Mouse (Mus musculus): ENCODE results near the gene Fam25c. TPM values are rescaled to one million over a fixed set of nuclear protein-coding genes. Genes with fewer than 3 reads are reported as not detected.
"Not testable (repeated sequence)": the region's sequence is repeated elsewhere in the genome, so short reads cannot be mapped to it uniquely, and the experiment has no call there.

The Fam25c gene
- polyA plus RNA-seq, 1 experiment from 2014 or later = not detected

DNA sequence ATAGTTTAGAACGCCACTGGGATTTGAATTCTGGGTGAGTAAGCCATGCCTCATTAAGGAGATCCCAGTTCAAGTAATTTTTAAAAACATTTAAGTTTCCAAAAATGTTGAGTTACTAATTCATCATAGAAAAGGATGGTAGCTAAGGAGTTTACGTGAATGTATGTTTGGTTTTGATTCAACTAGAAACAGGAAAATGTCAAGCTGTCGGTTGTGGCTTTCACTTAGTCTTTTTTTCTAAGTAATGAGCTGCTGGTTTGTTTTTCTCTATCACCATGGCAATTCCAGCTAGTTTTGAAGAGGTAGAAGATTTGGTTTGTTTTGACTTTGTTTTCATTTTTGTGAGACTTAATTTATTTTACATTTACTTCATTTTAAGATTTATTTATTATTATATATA lies 37.8 kb downstream of the Fam25c start:
- Histone ChIP-seq H3K4me2 (replicated peaks) (no peak overlapping the region), H3K9ac (replicated peaks) (no peak overlapping the region), H3K4me3 (no peak overlapping the region), H3K27me3 (no peaks in the 10 kb centered on the region), H3K4me1 (peaks cover 25% of the 10 kb centered on the region), H3K36me3 (peaks cover 22% of the 10 kb centered on the region), H3K9me3 (no peaks in the 10 kb centered on the region), H3K27ac (replicated peaks) (no peak overlapping the region)
- ATAC-seq (replicated peaks) = no peak
- 80% methylated on average over 3 of the region's 3 CpGs for WGBS

DNA sequence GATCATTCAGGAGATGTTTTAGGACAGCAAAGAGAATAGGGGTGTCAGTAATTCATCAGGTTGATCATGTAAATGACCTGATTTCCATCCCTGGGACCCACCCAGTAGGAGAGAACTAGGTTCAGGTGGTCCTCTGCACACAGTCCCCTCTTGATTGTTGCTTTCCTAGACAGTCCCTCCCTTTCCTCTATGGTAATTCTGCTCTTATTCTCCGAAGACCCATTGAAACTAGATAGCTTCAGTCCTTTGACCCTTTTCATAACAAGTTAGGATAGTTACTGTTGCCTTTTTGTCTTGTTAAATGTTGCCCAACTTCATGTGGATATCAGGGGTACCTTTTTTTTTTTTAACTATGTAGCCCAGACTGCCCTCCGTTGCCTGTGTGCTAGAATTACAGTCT lies 38.9 kb downstream of the Fam25c start:
- 98% methylated on average over 2 of the region's 2 CpGs for WGBS
- Histone ChIP-seq H3K4me2 (replicated peaks) (no peak overlapping the region), H3K4me3 (no peak overlapping the region), H3K9me3 (no peaks in the 10 kb centered on the region), H3K36me3 (peaks cover 19% of the 10 kb centered on the region), H3K9ac (replicated peaks) (no peak overlapping the region), H3K27ac (replicated peaks) (no peak overlapping the region), H3K4me1 (peaks cover 33% of the 10 kb centered on the region), H3K27me3 (no peaks in the 10 kb centered on the region)
- no peak for ATAC-seq (replicated peaks)

DNA sequence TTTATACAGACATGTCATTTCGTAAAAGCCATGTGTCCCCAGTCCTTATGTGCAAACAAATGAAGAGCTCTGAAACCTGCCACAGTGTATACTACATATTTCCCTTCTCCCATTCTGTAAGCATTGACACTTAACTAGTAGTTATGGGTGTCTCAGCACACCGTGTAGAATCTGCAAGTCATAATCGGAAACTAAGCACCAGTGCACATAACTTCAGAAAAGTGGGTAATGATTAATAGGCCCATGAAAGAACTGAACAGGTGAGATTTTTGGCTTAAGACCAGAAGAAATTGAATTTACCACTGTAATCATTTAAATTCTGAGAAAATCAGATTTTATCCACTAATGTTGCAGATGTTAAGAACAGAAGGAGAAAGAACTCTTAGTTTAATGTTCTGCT lies 40.4 kb downstream of the Fam25c start:
- Histone ChIP-seq H3K9ac (replicated peaks) (no peak overlapping the region), H3K36me3 (peaks cover 6% of the 10 kb centered on the region), H3K27me3 (no peaks in the 10 kb centered on the region), H3K4me3 (no peak overlapping the region), H3K9me3 (no peaks in the 10 kb centered on the region), H3K4me1 (peaks cover 33% of the 10 kb centered on the region), H3K4me2 (replicated peaks) (no peak overlapping the region), H3K27ac (replicated peaks) (no peak overlapping the region)
- ATAC-seq (replicated peaks) = no peak
- 89% methylated on average over 3 of the region's 3 CpGs for WGBS

DNA sequence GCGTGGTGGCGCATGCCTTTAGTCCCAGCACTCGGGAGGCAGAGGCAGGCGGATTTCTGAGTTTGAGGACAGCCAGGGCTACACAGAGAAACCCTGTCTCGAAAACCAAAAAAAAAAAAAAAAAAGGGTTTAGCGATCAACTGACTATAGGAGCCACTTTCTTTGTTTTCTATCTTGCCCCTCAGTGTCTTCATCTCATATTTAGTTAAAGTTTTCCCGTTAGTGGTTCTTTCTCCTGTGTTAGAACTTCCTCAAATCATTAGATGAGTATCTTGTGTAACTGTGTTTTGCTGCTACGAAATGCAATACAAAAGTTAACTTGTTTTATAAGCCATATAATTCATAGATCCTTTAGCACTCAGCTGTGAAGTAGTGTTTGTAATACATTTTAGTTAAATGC lies 40.9 kb downstream of the Fam25c start:
- H3K9ac ChIP-seq (replicated peaks); H3K27me3 ChIP-seq; H3K4me3 ChIP-seq; H3K27ac ChIP-seq (replicated peaks); H3K4me2 ChIP-seq (replicated peaks); H3K36me3 ChIP-seq; ATAC-seq (replicated peaks); H3K9me3 ChIP-seq: not testable (repeated sequence)
- WGBS = 88% methylated on average over 8 of the region's 8 CpGs
- peaks cover 33% of the 10 kb centered on the region for H3K4me1 ChIP-seq

DNA sequence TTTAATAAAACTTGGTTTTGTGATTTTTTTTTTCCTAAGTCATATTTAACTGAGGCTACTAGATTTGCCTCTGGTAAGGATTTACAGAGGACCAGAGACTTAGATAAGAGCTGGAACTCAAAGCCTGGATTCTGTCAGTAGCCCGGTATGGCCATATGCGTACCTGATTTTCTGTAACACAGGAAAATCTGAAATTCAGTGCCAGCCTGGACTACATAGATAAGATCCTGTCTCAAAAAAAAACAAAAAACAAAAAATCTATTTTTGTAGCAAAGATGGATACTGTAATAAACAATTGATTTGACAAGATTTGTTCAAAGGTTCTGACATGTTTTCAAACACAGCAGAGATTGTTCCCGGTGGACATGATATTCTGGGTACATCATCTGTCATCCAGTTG lies 41.6 kb downstream of the Fam25c start:
- H3K9me3 ChIP-seq = no peaks in the 10 kb centered on the region
- 86% methylated on average over 3 of the region's 3 CpGs for WGBS
- no peak overlapping the region for H3K4me3 ChIP-seq
- ATAC-seq (replicated peaks) = no peak
- H3K4me1 ChIP-seq = peaks cover 33% of the 10 kb centered on the region
- no peak overlapping the region for H3K27ac ChIP-seq (replicated peaks)
- H3K27me3 ChIP-seq = no peaks in the 10 kb centered on the region
- no peak overlapping the region for H3K9ac ChIP-seq (replicated peaks)
- no peak overlapping the region; the same call in 1 of the 2 replicates for H3K4me2 ChIP-seq (replicated peaks)
- 0 out of 2 replicates have a peak, but pooled peaks cover 3% of the 10 kb centered on the region for H3K36me3 ChIP-seq

DNA sequence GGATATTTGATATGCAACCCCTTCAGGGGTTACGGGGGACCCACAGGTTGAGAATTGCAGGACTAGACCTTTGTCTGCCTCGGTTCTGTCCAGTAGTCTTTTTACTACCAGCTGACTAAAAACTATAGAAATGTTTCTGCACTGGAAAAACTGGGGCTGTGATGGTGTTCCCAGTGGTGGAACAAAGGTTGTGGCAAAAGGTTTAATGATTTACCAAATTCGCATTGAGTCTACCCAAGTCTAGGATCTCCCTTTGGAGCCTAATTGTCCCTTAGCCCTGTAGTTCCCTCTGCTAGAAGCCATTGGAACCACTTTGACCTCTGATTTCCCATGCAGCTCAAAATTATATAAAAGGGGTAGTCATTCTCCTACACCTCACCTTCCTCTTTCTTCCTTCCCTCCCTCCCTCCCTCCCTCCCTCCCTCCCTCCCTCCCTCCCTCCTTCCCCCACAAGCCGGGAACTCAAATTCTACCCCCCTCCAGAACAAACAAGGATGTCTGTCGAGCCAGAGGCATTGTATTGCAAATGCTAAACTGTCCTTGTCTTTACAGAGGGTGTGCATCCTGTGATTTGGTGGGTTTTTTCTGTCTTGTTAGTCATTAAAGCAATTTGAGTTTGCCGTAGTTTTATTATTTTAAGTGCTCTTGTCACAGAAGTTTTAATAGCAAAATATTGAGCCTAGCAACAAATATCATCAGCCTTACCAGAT lies 42.7 kb downstream of the Fam25c start:
- no peaks in the 10 kb centered on the region for H3K9me3 ChIP-seq
- no peak for ATAC-seq (replicated peaks)
- H3K9ac ChIP-seq (replicated peaks) = peak overlapping the region; percentile 86
- no peaks in the 10 kb centered on the region for H3K27me3 ChIP-seq
- H3K4me1 ChIP-seq = peaks cover 33% of the 10 kb centered on the region
- peak overlapping the region; percentile 51 for H3K4me2 ChIP-seq (replicated peaks)
- 22% methylated on average over 5 of the region's 6 CpGs for WGBS
- 0 out of 2 replicates have a peak, but pooled peaks cover 3% of the 10 kb centered on the region for H3K36me3 ChIP-seq
- H3K27ac ChIP-seq (replicated peaks) = no peak overlapping the region
- H3K4me3 ChIP-seq = peak overlapping the region; percentile 78

DNA sequence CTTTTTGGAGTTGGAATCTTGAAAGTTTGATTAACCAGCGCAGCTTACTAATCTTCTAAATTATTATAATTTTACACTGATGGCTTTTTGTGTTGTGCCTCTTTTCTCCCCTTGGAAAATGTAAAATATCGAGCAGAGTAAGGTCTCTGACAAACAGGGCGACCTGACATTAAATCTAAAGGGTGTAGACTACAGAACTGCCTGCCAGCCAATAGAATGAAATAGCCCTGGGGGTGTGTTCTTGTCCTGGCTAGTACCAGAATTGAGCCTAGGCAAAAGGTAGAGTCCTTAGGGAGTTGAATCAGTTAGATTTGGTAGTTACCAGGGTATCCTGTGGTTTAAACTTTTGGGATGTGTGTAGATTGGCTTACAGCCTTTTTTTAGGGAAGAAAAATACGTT lies 43.5 kb downstream of the Fam25c start:
- no peak overlapping the region for H3K27ac ChIP-seq (replicated peaks)
- 3% methylated on average over 4 of the region's 4 CpGs for WGBS

DNA sequence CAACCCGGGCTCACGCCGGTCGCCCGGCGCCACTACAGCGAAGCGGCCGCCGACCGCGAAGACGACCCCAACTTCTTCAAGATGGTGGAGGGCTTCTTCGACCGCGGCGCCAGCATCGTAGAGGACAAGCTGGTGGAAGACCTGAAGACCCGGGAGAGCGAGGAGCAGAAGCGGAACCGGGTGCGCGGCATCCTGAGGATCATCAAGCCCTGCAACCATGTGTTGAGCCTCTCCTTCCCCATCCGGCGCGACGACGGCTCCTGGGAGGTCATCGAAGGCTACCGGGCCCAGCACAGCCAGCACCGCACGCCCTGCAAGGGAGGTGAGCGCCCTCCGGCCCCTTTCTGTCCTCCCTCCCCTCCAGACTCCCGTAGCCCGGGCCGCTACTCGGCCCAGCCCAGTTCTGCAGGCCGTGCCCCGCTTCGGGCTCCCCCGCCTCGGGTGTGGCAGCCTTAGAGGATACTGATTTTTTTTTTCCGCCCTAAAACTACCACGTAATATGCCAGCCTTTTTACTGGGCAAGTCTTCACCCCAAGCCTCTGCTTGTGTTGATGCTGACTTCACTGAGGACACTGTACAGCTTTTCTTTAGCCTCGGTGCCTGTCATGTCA lies 44.1 kb downstream of the Fam25c start:
- ATAC-seq (replicated peaks) = peak; percentile 39
- Histone ChIP-seq H3K9me3 (no peaks in the 10 kb centered on the region), H3K4me2 (replicated peaks) (peak overlapping the region; percentile 51), H3K27ac (replicated peaks) (peak overlapping the region; percentile 91), H3K9ac (replicated peaks) (peak overlapping the region; percentile 86), H3K4me1 (peaks cover 33% of the 10 kb centered on the region), H3K27me3 (no peaks in the 10 kb centered on the region), H3K36me3 (no peaks in the 10 kb centered on the region), H3K4me3 (peak overlapping the region; percentile 78)
- WGBS = under 1% methylated on average over 47 of the region's 47 CpGs

More for the DNA sequence above, 43.5 kb downstream of the Fam25c start:
- no peaks in the 10 kb centered on the region for H3K27me3 ChIP-seq
- peak overlapping the region; percentile 78 for H3K4me3 ChIP-seq
- H3K4me1 ChIP-seq = peaks cover 33% of the 10 kb centered on the region
- H3K36me3 ChIP-seq = no peaks in the 10 kb centered on the region
- H3K4me2 ChIP-seq (replicated peaks) = peak overlapping the region; percentile 51
- H3K9me3 ChIP-seq = no peaks in the 10 kb centered on the region
- peak overlapping the region; percentile 86 for H3K9ac ChIP-seq (replicated peaks)
- ATAC-seq (replicated peaks) = no peak

DNA sequence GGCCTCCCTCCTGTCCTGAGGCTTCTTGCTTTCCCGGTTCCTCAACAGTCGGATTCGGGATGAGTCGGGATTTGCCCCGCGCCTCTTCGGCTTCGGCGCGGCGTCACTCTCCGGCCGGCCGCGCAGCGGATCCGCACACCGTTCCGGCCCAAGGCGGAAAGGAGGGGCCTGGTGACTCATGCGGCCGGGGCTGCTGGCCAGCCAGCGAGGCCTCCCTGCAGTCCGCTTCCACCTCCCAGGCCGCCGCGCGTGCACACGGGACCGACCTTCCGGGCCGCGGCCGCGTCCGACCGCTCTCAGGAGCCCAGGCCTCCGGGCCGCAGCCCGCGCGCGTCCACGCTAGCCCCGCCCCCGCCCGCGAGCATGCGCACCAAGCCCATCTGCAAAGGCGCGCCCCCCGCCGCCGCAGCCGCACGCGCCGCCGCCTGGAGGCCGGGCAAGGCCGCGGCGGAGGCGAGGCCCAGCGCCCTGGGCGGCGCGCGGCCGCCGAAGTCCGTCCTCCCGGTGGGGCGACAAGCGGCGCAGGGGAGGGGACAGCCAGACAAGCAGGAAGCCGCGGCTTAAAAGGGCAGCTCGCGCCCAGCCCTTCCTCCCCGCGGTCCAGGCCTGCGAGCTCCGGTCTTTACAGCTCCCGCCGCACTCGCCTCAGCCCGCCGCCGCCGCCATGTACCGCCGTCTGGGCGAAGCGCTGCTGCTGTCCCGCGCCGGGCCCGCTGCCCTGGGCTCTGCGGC lies 44.8 kb downstream of the Fam25c start, which contains the start of the genes Shld2 and Glud1:
Shld2 (minus strand) TSS at position 260 of the 732 bp plus-strand sequence.
Glud1 (plus strand) TSS at position 494 of the 732 bp plus-strand sequence.
- under 1% methylated on average over 95 of the region's 100 CpGs for WGBS
- Histone ChIP-seq H3K27ac (replicated peaks) (peak within 1 kb of the TSS; percentile 91), H3K27me3 (no peaks in the 10 kb centered on the region), H3K4me1 (peaks cover 33% of the 10 kb centered on the region), H3K36me3 (no peaks in the 10 kb centered on the region), H3K4me3 (peak within 1 kb of the TSS; percentile 78), H3K9me3 (no peaks in the 10 kb centered on the region), H3K9ac (replicated peaks) (peak within 1 kb of the TSS; percentile 86), H3K4me2 (replicated peaks) (peak within 1 kb of the TSS; percentile 51)
- peak; percentile 95 for ATAC-seq (replicated peaks)

DNA sequence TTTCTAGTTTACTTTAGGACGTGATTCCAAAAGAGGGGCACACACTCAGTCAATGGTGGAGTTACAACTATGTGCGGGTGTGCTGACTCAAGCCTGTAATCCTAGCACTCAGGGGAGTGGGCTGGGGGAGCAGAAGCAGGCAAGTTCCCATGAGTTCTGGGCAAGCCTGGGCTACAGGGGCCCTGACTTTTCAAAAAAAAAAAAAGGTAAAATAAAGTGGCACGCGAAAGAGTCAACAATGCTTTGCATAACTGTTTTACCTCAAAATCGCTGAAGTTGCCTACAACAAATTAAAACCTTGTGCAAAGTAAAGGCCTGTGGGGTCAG lies 45.4 kb downstream of the Fam25c start:
- no peaks in the 10 kb centered on the region for H3K36me3 ChIP-seq
- H3K27ac ChIP-seq (replicated peaks) = peak overlapping the region; percentile 91
- 10% methylated on average over 5 of the region's 5 CpGs for WGBS
- peak overlapping the region; percentile 78 for H3K4me3 ChIP-seq
- H3K4me2 ChIP-seq (replicated peaks) = peak overlapping the region; percentile 51
- H3K9ac ChIP-seq (replicated peaks) = peak overlapping the region; percentile 86
- no peak for ATAC-seq (replicated peaks)
- no peaks in the 10 kb centered on the region for H3K9me3 ChIP-seq
- no peaks in the 10 kb centered on the region for H3K27me3 ChIP-seq
- H3K4me1 ChIP-seq = peaks cover 27% of the 10 kb centered on the region

DNA sequence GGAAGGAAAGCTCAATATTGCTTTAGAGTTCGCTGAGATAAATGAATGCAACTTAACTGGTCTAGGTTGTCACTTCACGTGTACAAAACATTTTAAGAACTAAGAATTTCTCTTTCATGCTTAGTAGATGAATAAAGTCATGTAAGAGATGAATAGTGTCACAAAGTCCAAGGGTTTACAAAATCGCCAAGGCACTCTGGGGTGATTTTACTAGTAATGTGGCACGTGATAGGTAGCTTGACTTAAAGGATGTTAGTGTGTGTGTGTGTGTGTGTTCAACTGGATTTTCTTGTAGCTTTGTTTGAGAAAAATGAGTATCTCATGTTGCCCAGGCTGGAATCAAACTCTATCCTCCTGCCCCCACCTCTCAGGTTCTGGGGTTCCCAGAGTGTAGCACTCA lies 46.0 kb downstream of the Fam25c start:
- Histone ChIP-seq H3K9me3 (no peaks in the 10 kb centered on the region), H3K27me3 (no peaks in the 10 kb centered on the region), H3K4me2 (replicated peaks) (no peak overlapping the region), H3K4me1 (peaks cover 22% of the 10 kb centered on the region), H3K9ac (replicated peaks) (no peak overlapping the region), H3K36me3 (no peaks in the 10 kb centered on the region), H3K4me3 (no peak overlapping the region), H3K27ac (replicated peaks) (no peak overlapping the region)
- no peak for ATAC-seq (replicated peaks)
- 90% methylated on average over 4 of the region's 4 CpGs for WGBS

DNA sequence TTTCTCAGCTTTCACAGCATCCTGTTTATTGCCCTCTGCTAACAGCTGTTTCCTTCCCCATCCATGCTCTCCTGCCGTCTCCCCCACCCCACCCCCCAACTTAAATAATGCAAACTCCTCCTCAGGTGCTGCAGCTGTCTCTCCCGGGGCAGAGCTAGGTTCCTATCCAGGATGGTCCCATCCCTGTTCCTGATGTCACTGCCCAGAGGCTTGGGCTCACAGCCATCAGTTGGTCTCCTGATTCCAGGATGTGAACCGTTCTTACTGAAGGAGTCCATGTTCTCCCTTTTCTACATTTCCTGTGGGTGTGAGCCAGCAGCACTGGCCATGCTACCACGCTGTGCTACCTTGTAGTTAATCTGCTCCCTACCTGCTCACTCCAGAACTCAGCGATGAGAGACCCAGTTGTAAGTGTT lies 52.0 kb downstream of the Fam25c start:
- no peaks in the 10 kb centered on the region for H3K4me1 ChIP-seq
- no peaks in the 10 kb centered on the region for H3K27me3 ChIP-seq
- no peak for ATAC-seq (replicated peaks)
- no peaks in the 10 kb centered on the region for H3K36me3 ChIP-seq
- no peak overlapping the region for H3K4me3 ChIP-seq
- H3K9ac ChIP-seq (replicated peaks) = no peak overlapping the region
- no peaks in the 10 kb centered on the region for H3K9me3 ChIP-seq
- no peak overlapping the region for H3K4me2 ChIP-seq (replicated peaks)
- H3K27ac ChIP-seq (replicated peaks) = no peak overlapping the region
- 45% methylated on average over 5 of the region's 5 CpGs for WGBS

All from forebrain, embryonic 15.5 days (tissue).